Mouse (Mus musculus): ENCODE results near the gene Batf2.

- no peak for TF ChIP-seq POLR2A (IDR thresholded peaks at IDR 0.05; ENCODE audit: low read depth, low read length)
- no peak for TF ChIP-seq CTCF (conservative IDR thresholded peaks at IDR 0.05; ENCODE audit: insufficient read depth, insufficient read length, low read depth, low read length)
These were observed 46.7 kb upstream of the Batf2 start, which contains the start of gene AC131692.1 for GRCm38 (mm10) chr19:6094119-6094518.

Measured in kidney, adult 2 months (tissue).